Mouse (Mus musculus): Measurements from ENCODE around the gene Prkcb.

Gene Prkcb

GRCm38 (mm10) chr7:122613876-122614275 is 325.3 kb downstream of the Prkcb start:
- no peak for DNase-seq

GRCm38 (mm10) chr7:122622125-122622774 is 333.7 kb downstream of the Prkcb start:
- peak; percentile 49 to 65 for DNase-seq

- DNase-seq, result no peak
Observed at GRCm38 (mm10) chr7:122623753-122624152, 335.2 kb downstream of the Prkcb start.

- DNase-seq, result peak in 1 of 2 experiments; percentile 20
Observed at GRCm38 (mm10) chr7:122628050-122628449, 339.5 kb downstream of the Prkcb start.

- peak; percentile 55 to 74 for DNase-seq
Observed at GRCm38 (mm10) chr7:122630386-122630785, 341.8 kb downstream of the Prkcb start.

- no peak for DNase-seq
Observed at GRCm38 (mm10) chr7:122631151-122631550, 342.6 kb downstream of the Prkcb start.

GRCm38 (mm10) chr7:122632946-122633345 is 344.4 kb downstream of the Prkcb start:
- DNase-seq, result no peak

- DNase-seq, result no peak
Observed at GRCm38 (mm10) chr7:122633463-122633862, 344.9 kb downstream of the Prkcb start.

GRCm38 (mm10) chr7:122643676-122644075 is 355.1 kb downstream of the Prkcb start:
- DNase-seq, result no peak

GRCm38 (mm10) chr7:122649306-122649705 is 360.8 kb downstream of the Prkcb start:
- no peak for DNase-seq

- no peak for DNase-seq
Observed at GRCm38 (mm10) chr7:122652523-122652922, 364.0 kb downstream of the Prkcb start.

- DNase-seq, result no peak
Observed at GRCm38 (mm10) chr7:122656671-122657070, 368.1 kb downstream of the Prkcb start.

- DNase-seq, result no peak
Observed at GRCm38 (mm10) chr7:122657423-122658126, 369.0 kb downstream of the Prkcb start.

- DNase-seq, result no peak
Observed at GRCm38 (mm10) chr7:122665311-122666049, 376.9 kb downstream of the Prkcb start.

GRCm38 (mm10) chr7:122667903-122668302 is 379.4 kb downstream of the Prkcb start:
- DNase-seq, result peak; percentile 46 to 61

- no peak for DNase-seq
Observed at GRCm38 (mm10) chr7:122670442-122670872, 381.9 kb downstream of the Prkcb start, which contains the start of gene Cacng3. Cacng3 (plus strand) TSS chr7:122670492.

- peak; percentile 34 to 64 for DNase-seq
Observed at GRCm38 (mm10) chr7:122670873-122671641, 382.5 kb downstream of the Prkcb start.

- no peak for DNase-seq
Observed at GRCm38 (mm10) chr7:122672981-122673380, 384.4 kb downstream of the Prkcb start.

GRCm38 (mm10) chr7:122675207-122675606 is 386.7 kb downstream of the Prkcb start:
- DNase-seq, result no peak
